Mouse (Mus musculus) hindbrain, embryonic 13.5 days (tissue): ENCODE measurements around the gene Cfap97d1. TPM values are rescaled to one million over a fixed set of nuclear protein-coding genes. Genes with fewer than 3 reads are reported as not detected.
A peak's percentile ranks its signal among the peaks of the same experiment; 100 is the strongest.

Source experiments
- ATAC-seq: fragments of 200-750 bp; cut with Nextera tagmentation; 2 replicates; pipeline ENCODE4 v1.8.0; 2017; ENCODE audit warnings: moderate TSS enrichment; ENCODE audit not compliant: low FRiP score
- H3K27ac ChIP-seq: fragments of 300-500 bp; sonication (generic); 2 replicates; pipeline ENCODE4 v1.5.1; 2015; ENCODE audit warnings: inconsistent platforms, mild to moderate bottlenecking, moderate library complexity
- H3K27me3 ChIP-seq: fragments of 300-500 bp; sonication (generic); 2 replicates; pipeline ENCODE4 v1.6.1; 2015; ENCODE audit warnings: mild to moderate bottlenecking, inconsistent platforms
- H3K36me3 ChIP-seq: fragments of 300-500 bp; sonication (generic); 2 replicates; pipeline ENCODE4 v1.6.1; 2015; ENCODE audit warnings: mild to moderate bottlenecking, inconsistent platforms
- H3K4me1 ChIP-seq: fragments of 300-500 bp; sonication (generic); replicated peaks from 2 replicates; pipeline ENCODE4 v1.6.1; 2015; ENCODE audit warnings: inconsistent platforms
- H3K4me2 ChIP-seq: fragments of 300-500 bp; sonication (generic); 2 replicates; pipeline ENCODE4 v1.6.1; 2015; ENCODE audit warnings: inconsistent platforms, mild to moderate bottlenecking, moderate library complexity
- H3K4me3 ChIP-seq: fragments of 300-500 bp; sonication (generic); 2 replicates; pipeline ENCODE4 v1.5.1; 2015; ENCODE audit warnings: mild to moderate bottlenecking, inconsistent platforms
- H3K9ac ChIP-seq: fragments of 300-500 bp; sonication (generic); 2 replicates; pipeline ENCODE4 v1.6.1; 2015; ENCODE audit warnings: mild to moderate bottlenecking, inconsistent platforms
- H3K9me3 ChIP-seq: fragments of 300-500 bp; sonication (generic); 2 replicates; pipeline ENCODE4 v1.6.1; 2016; ENCODE audit warnings: inconsistent platforms
- WGBS: fragments of 180-500 bp; shearing (Covaris S2); methylation state at CpG from one replicate; pipeline ENCODE4 v1.1.7; 2015; 5-methylcytosine and 5-hydroxymethylcytosine counted together
- polyA plus RNA-seq: library from polyadenylated mRNA; unstranded; fragments of >200 nt; fragmentation: Nextera tagmentation; extraction: Ambion mirVana; gene quantifications from 2 replicates; pipeline ENCODE4 v1.2.1, GENCODE M21; 2015

Gene Cfap97d1
- polyA plus RNA-seq: not detected in 2 replicates

DNA sequence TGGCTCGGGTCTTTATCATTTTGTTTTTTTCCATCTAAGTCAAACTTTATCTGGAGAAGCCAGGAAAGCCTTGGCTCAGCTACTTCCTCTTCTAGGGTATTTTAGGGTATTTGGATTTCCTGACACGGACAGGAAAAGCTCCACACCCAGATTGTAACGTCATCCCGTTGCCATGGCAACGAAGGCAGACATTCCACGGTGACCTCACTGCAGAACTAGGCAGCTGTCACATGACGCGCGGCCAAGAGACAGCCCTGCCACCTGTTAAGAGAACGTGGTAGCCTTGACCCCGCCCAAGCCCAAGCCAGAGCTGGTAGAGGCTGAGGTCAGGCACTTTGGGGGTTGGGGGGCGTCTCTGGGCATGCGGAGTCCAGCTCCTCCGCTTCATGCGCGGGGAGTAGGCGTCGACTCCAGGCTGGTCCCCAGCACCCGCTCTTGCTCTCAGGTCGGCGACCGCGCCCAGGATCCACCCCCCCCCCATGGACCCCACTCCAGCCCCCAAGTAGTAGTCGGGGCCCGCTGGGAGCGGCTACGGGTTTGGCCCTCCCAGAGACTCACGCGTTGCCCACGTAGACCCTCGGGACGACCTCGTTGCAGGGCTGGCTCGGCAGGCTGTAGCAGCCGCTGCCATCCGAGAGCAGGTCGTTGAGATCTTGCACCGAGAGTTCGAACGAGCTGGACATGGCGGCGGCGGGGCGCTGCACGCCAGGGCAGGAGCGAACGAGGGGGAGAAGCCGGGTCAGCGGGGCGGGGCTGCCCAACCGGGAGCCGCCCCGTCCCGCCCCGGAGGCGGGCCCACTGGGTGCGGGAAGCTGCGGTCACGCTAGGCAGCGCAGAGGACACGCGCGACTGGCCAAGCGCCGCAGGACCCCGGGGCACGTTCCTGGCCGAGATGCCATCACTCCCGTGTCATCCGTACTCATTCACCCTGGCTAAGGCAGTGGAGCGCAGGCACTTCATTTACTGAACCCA, at the start of gene Cfap97d1:
Cfap97d1 (plus strand) TSS at position 226 of the 972 bp plus-strand sequence.
- Histone ChIP-seq H3K4me1 (peaks cover 29% of the 10 kb centered on the region), H3K27ac (peak within 1 kb of the TSS; percentile 74), H3K36me3 (no peaks in the 10 kb centered on the region; the same call in 1 of the 2 replicates), H3K9ac (peak within 1 kb of the TSS; percentile 79), H3K9me3 (no peaks in the 10 kb centered on the region), H3K27me3 (peaks cover 7% of the 10 kb centered on the region), H3K4me2 (peak within 1 kb of the TSS; percentile 98), H3K4me3 (peak within 1 kb of the TSS; percentile 59)
- peak; percentile 70 for ATAC-seq
- WGBS: 1% methylated on average over 70 of the region's 71 CpGs

DNA sequence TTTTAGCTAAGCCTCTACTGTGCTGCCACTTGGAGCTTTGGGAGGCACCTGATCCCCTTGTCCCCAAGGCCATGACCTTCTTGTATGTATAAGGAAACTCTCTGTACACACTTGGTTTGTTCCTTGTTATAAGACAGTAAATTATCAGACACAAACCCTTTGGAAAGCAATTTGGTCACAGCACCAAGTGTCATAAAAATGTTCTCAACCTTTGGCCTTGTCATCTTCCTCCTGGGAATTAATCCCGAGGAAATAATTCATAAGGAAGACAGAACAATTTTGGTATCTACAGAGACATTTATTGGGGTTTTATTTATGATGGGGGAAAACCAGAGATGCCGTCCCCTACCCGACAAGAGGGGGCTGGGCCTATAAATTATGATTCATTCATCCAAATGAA, 48.3 kb upstream of the Cfap97d1 start:
- no peak for ATAC-seq
- H3K27me3 ChIP-seq: peaks cover 43% of the 10 kb centered on the region
- H3K4me2 ChIP-seq: no peak overlapping the region
- H3K9me3 ChIP-seq: no peaks in the 10 kb centered on the region
- no peaks in the 10 kb centered on the region for H3K36me3 ChIP-seq
- H3K4me1 ChIP-seq: peaks cover 21% of the 10 kb centered on the region
- H3K4me3 ChIP-seq: no peak overlapping the region
- H3K9ac ChIP-seq: no peak overlapping the region
- WGBS: 87% methylated on average over 3 of the region's 3 CpGs
- no peak overlapping the region for H3K27ac ChIP-seq

DNA sequence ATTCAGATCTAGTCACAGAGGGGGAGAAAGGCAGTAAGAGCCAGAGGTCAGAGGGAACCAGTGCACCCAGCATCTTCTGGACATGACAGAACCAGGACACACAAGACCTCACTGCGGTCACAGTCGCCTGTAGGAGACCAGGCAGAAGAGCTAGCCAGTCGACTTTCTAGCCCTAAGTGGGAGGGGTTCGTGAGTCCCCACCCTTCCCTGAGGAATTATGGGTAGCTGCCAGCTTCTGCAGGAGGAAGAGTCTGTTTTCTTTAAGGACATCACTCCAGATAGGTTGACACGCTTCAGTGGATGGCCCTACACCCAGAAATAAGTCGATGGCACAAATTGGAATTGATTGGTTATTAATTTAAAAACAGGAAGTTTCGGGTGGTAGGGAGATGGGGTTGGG, 47.7 kb upstream of the Cfap97d1 start:
- peaks cover 43% of the 10 kb centered on the region for H3K27me3 ChIP-seq
- no peak overlapping the region for H3K9ac ChIP-seq
- no peaks in the 10 kb centered on the region for H3K9me3 ChIP-seq
- H3K4me3 ChIP-seq: no peak overlapping the region
- no peak for ATAC-seq
- no peak overlapping the region for H3K27ac ChIP-seq
- H3K4me2 ChIP-seq: peak overlapping the region; percentile 75; the same call in 1 of the 2 replicates
- no peaks in the 10 kb centered on the region for H3K36me3 ChIP-seq
- peaks cover 21% of the 10 kb centered on the region for H3K4me1 ChIP-seq
- WGBS: 33% methylated on average over 7 of the region's 7 CpGs

DNA sequence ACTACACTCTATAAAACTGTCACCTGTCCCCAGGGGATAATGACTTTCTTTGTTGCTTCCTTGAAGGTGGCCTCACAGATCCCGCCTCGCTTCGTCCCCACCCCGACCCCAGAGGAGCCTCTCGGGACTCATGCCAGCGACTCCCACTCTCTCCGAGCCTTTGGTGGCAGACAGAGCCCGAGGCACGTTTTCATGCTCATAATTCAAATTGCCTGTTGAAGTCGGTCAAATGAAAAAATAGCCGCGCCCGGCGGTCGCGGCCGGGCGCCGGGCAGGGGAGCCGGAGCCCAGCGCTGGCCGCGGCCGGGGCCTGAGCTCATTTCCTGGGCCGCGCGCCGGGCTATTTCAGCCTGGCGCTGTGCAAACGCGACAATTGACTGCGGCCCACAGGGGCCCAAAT, 47.0 kb upstream of the Cfap97d1 start:
- Histone ChIP-seq H3K36me3 (no peaks in the 10 kb centered on the region), H3K4me2 (peak overlapping the region; percentile 75), H3K27me3 (peaks cover 43% of the 10 kb centered on the region), H3K9ac (peak overlapping the region; percentile 69), H3K27ac (0 out of 2 replicates have a peak overlapping the region, but pooled peaks have one; percentile 30), H3K9me3 (no peaks in the 10 kb centered on the region), H3K4me3 (peak overlapping the region; percentile 40), H3K4me1 (peaks cover 21% of the 10 kb centered on the region)
- no peak; the same call in 1 of the 2 replicates for ATAC-seq
- WGBS: under 1% methylated on average over 32 of the region's 32 CpGs

DNA sequence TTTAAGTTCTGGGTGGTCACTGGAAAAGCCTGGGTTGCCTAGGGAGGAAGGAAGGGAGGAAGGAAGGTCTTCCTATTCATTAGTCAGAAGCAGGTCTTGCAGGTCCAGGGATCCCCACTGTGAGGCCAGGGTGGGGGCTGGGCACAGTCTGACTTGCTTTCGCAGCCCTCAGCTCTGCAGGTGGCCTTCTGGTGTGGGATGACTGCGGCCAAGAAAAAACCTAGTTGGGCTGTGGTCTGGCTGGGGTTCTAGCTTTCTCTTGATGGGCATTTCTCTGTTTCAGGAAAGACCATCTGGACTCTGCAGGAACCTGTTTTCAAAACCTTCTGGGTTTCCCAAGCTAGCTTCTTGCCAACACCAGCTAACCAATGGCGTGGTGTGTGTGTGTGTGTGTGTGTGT, 41.0 kb upstream of the Cfap97d1 start:
- H3K9me3 ChIP-seq: no peaks in the 10 kb centered on the region
- H3K36me3 ChIP-seq: no peaks in the 10 kb centered on the region
- no peak overlapping the region for H3K27ac ChIP-seq
- no peak overlapping the region for H3K4me2 ChIP-seq
- no peak overlapping the region for H3K9ac ChIP-seq
- WGBS: 39% methylated on average over 3 of the region's 3 CpGs
- peaks cover 7% of the 10 kb centered on the region for H3K4me1 ChIP-seq
- peaks cover 15% of the 10 kb centered on the region for H3K27me3 ChIP-seq
- no peak for ATAC-seq
- H3K4me3 ChIP-seq: no peak overlapping the region

DNA sequence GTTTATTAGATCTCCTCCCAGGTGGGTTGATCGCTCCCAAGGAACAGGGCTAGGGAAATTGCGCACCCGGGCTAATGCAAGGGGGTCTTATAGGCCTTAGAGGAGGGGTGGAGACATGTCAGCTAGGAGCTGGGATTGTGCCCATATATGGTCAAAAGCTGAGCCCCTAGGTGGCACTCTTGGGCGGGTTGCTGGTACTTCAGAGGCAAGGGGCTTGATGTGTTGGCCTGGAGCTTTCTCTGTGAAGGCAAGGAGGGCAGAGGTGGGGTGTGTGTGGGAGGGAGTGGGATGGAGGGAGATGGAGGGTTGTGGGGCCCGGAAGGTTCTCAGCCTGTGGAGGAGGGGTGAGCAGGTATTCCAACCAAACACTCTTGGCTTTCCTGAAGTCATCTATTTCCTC, 37.6 kb upstream of the Cfap97d1 start:
- Histone ChIP-seq H3K9ac (no peak overlapping the region), H3K9me3 (no peaks in the 10 kb centered on the region), H3K36me3 (no peaks in the 10 kb centered on the region), H3K27me3 (peaks cover 18% of the 10 kb centered on the region), H3K4me2 (no peak overlapping the region), H3K27ac (no peak overlapping the region), H3K4me1 (no peaks in the 10 kb centered on the region), H3K4me3 (no peak overlapping the region)
- no peak for ATAC-seq
- WGBS: 34% methylated on average over 5 of the region's 5 CpGs

DNA sequence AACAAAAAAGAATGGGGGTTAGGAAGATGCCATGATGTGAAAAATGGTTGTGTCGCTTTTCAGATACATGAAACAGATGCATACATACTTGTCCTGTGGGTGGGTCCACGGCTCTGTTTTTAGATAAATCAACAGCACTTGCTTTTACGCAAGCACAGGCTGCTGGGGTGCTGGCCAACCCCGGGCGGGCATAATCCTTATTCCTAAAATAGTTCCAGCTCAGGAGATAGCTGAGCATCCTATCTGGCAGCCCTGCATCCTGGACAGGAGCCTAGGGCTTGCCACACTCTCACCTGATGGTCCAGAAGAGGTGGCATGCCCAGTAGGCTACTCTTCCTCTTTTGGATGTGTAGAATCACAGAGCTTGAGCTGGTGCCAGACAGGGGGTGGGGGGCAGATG, 34.1 kb upstream of the Cfap97d1 start:
- Histone ChIP-seq H3K36me3 (no peaks in the 10 kb centered on the region), H3K9me3 (no peaks in the 10 kb centered on the region), H3K27me3 (peaks cover 32% of the 10 kb centered on the region), H3K4me3 (no peak overlapping the region), H3K27ac (no peak overlapping the region), H3K9ac (no peak overlapping the region), H3K4me2 (no peak overlapping the region), H3K4me1 (peaks cover 16% of the 10 kb centered on the region)
- 93% methylated on average over 5 of the region's 5 CpGs for WGBS
- ATAC-seq: no peak

DNA sequence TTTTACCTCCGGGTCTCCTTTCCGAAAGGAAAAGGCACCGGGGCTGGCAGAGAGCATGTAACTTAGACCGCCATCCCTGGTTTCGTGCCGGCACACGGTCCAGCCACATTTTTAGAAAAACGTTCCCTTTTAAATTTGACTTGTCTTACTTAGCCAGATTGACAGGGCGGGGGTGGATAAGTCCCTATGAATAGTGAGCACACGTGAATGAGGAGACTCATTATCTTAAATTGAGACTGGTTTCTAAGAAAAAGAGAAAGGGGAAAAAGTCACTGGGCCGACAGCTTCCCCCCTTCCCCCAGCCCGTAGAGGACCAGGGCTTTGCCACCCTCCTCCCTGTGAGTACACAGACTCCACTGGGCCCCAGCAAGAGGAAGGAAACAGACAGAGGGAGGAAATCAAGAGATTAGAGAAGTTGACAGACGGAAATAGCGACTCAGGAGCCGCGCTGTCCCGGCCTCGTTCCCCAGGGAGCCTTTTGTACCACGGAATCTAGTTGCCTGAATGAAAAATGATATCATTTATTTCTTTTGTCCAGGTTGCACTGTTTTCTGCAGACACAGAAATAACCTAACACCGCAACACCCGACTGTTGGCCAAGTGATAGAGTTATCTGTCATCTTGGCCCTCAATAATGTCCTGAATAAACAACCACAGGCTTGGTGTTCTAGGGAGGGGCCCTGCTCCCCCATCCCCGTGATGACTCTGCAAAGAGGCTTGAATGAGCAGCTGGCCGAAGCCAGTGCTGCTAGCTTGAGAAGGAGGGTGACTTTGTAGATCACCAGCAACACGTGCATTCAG, 31.3 kb upstream of the Cfap97d1 start:
- Histone ChIP-seq H3K9me3 (no peaks in the 10 kb centered on the region), H3K4me3 (no peak overlapping the region), H3K27me3 (peaks cover 33% of the 10 kb centered on the region), H3K27ac (no peak overlapping the region), H3K36me3 (no peaks in the 10 kb centered on the region), H3K9ac (0 out of 2 replicates have a peak overlapping the region, but pooled peaks have one; percentile 2), H3K4me2 (peak overlapping the region; percentile 23), H3K4me1 (peaks cover 17% of the 10 kb centered on the region)
- 24% methylated on average over 24 of the region's 24 CpGs for WGBS
- no peak for ATAC-seq

DNA sequence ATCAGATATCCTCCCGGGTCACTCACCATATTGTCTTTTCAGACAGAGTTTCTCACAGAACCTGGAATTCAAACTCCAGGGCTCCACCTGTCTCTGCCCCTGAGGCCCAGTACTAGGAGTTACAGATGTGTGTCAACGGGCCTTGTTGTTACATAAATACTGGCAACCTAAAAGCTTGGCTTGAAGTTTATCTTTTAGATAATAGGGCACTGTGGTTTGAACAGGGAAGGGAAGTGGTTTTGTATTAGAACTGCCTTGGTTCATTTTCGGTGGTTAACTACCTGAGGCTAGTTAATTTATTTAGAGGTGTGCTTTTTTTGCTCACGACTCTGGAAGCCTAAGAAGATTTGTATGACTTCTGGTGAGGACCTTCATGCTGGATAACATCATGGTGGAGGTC, 30.6 kb upstream of the Cfap97d1 start:
- no peak overlapping the region for H3K9ac ChIP-seq
- H3K9me3 ChIP-seq: no peaks in the 10 kb centered on the region
- H3K4me1 ChIP-seq: peaks cover 20% of the 10 kb centered on the region
- H3K36me3 ChIP-seq: no peaks in the 10 kb centered on the region
- peaks cover 33% of the 10 kb centered on the region for H3K27me3 ChIP-seq
- ATAC-seq: no peak
- WGBS: 84% methylated on average over 4 of the region's 4 CpGs
- H3K4me3 ChIP-seq: no peak overlapping the region
- no peak overlapping the region for H3K27ac ChIP-seq
- no peak overlapping the region for H3K4me2 ChIP-seq

DNA sequence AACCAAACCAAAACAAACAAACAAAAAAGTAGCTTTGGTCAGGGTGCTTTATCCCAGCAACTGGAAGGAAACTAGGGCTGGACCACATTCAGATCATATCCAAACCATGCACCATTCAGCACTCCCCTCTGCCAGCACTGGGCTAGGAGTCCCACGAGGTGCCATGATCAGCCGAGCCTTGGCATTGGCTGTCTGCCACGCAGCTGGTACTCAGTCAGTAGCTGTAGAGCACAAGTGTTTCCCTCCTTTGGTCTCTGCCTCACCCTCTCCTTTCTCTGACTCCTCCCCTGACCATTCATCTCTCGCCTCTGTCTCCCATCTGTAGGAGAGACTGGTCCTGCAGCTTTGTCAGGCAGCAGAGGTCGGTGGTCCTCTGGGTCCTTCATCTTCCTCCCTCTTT, 26.6 kb upstream of the Cfap97d1 start:
- H3K9me3 ChIP-seq: no peaks in the 10 kb centered on the region
- H3K27ac ChIP-seq: no peak overlapping the region
- H3K4me1 ChIP-seq: peaks cover 14% of the 10 kb centered on the region
- H3K4me2 ChIP-seq: no peak overlapping the region
- no peaks in the 10 kb centered on the region for H3K36me3 ChIP-seq
- H3K4me3 ChIP-seq: no peak overlapping the region
- no peak for ATAC-seq
- WGBS: 55% methylated on average over 5 of the region's 5 CpGs
- no peak overlapping the region for H3K9ac ChIP-seq
- H3K27me3 ChIP-seq: peaks cover 40% of the 10 kb centered on the region

DNA sequence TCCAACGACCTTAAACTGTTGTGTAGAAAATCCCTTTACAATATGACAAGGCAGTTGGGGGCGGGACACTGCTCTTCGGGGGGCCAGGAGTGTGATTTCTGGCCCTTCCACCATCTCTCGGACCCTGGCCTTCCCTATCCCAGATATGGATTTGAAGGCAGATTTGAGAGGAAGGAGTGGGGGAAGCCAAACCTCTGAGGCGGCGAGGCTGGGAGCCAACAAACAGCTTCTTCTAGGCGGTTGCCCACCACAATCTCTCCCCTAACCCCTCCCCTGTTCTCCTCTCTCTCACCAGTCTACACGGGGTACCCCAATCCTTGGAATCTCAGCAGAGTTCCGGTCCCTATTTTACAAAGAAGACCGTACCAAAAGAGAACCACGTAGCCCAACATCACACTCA, 21.0 kb upstream of the Cfap97d1 start:
- Histone ChIP-seq H3K4me2 (peak overlapping the region; percentile 94), H3K9ac (peak overlapping the region; percentile 77; the same call in 1 of the 2 replicates), H3K27ac (no peak overlapping the region), H3K4me3 (peak overlapping the region; percentile 55), H3K4me1 (peaks cover 35% of the 10 kb centered on the region), H3K27me3 (peaks cover 89% of the 10 kb centered on the region), H3K36me3 (no peaks in the 10 kb centered on the region), H3K9me3 (no peaks in the 10 kb centered on the region)
- 3% methylated on average over 11 of the region's 11 CpGs for WGBS
- ATAC-seq: no peak
